Mouse (Mus musculus) olfactory bulb, adult 2 months (tissue): ENCODE measurements around the gene Scnn1a.

Experiments
- CTCF ChIP-seq: fragments of 200-500 bp; IDR thresholded peaks from 2 replicates; pipeline ENCODE4 v1.5.1; 2012; ENCODE audit warnings: low read depth, mild to moderate bottlenecking, low read length, moderate library complexity; ENCODE audit not compliant: insufficient read depth
- POLR2A ChIP-seq: fragments of 200-500 bp; IDR thresholded peaks from 2 replicates; pipeline ENCODE4 v1.6.1; 2012; ENCODE audit warnings: mild to moderate bottlenecking, low read depth, low read length, moderate library complexity; ENCODE audit not compliant: insufficient read depth

DNA sequence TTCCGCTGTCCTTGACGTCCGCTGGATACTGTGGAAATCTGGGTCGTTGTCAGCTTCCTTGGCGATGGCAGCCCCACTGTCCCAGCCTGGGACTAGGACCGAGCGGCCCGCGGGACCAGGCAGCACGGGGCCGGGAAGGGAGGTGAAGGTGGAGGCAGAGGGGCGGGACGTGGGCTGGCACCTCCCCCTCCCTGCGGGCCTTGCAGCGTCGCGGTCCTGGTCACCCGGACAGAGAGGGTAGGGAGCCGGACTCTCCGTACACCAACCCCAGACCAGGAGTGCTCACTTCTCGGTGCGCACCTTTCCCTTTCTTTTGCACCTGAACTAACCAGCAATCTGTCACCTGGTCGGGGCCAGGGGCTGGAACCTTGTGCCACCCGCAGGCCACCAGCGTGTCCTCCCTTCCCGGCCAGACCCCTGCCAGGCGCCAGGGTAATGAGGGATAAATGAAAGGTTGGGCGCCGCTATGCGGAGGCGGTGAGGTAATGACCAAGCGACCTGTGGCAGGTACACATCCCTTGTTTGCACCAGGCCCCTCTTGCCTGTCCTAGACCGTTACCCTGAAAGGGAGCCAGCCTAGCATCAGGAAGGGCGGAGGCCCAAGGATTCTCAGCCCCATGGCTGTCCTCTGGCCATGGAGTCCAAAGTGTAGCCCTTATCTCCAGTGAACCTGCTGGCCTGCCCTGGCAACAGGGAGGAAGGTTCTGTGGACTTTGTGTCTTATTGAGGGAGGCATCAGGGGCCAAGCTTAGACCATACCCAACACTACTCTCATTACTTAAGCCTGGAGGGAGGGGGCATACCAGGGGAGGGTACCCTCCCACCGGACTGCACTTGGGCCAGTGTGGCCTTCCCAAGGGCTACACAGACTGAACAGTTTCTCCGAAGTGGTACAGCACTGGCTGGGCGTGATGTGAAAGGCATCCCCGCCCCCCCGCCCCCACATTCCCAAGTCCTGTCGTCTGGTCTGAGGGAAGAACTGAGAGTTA lies 60.2 kb downstream of the Scnn1a start, which contains the start of gene Plekhg6:
- TF ChIP-seq POLR2A: no peak
- no peak for TF ChIP-seq CTCF
